Mouse (Mus musculus) c-Kit-positive CD71-positive TER-119-positive erythroid progenitor cells, embryonic 14.5 days (primary cell): Measurements from ENCODE around the gene Slc44a4.

ENCODE experiments used
- DNase-seq: peaks from one replicate; pipeline ENCODE4 v3.0.0-alpha.2; 2013; ENCODE audit warnings: low spot score

Slc44a4 gene

DNA sequence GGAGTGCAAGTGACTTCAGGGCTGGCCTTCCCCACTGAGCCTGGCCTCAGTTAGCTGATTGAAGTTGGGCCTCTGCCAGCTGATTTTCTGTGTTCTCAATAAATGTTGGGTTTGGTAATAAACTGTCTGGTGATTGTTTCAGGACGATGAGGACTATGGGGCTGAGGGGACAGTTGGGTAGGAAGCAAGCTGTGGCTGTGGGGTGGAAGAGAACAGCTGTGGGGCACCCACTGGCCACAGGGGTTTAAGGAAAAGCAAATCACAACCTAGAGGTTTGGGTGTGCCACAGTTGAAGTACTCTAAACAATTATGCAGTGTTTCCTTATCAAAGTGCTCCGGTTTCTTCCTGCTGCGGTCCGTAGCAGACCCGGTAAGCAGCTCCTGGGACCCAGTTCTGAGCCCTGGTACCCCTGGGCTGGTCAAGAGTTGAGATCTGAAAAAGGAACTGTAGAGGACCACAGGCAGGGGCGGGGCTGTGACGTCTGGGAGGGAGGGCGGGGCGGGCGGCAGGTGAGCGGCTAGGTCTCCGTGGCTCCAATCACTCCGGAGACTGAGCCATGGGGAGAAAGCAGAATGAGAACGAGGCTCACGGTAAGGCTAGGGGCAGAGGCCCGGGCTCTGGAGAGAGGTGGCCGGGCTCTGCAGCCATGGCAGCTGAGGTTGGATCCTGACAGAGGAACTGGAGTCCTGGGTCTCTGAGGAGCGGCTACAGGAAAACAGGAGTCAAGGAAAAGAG, at the start of gene Slc44a4:
Gene Slc44a4, plus strand, starts transcription at position 537 of the 736 bp plus-strand sequence.
- DNase-seq: no peak

DNA sequence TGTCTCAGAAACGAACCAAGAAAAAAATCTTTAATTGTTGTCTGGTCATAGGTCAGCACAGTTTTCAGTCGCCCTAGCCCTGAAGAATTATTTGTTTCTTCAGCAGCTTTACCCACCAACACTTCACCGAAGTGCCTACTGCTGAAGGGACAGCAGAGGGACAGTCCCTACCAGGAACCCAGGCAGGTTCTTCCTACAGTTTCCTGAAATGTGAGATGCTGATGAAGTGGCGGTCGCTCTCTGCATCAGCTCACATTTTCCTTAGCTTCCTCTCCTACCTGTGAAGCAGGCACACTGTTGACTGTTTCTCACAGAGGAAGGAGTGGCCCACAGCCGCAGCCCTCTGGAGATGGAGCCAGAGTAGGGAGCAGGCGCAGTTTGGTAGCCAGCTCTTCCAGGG, 48.3 kb upstream of the Slc44a4 start:
- no peak for DNase-seq

DNA sequence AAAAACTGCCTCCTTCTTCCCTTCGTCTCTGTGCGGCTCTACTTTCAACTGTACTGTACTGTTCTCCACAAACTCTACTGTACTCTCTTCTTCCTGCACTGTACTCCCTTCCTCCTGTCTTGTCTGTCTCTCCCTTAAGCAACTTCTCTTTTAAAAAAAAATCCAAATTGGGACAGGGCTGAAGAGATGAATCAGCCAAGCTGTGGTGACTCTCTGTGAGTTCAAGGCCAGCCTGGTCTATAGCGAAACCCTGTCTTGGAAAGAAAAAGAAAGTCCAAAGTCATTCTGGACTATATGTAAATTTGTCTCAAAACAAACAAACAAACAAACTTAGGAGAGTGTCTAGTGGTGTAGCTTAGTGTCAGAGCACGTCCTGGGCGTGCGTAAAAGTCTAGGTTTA, 39.9 kb upstream of the Slc44a4 start:
- no peak for DNase-seq

DNA sequence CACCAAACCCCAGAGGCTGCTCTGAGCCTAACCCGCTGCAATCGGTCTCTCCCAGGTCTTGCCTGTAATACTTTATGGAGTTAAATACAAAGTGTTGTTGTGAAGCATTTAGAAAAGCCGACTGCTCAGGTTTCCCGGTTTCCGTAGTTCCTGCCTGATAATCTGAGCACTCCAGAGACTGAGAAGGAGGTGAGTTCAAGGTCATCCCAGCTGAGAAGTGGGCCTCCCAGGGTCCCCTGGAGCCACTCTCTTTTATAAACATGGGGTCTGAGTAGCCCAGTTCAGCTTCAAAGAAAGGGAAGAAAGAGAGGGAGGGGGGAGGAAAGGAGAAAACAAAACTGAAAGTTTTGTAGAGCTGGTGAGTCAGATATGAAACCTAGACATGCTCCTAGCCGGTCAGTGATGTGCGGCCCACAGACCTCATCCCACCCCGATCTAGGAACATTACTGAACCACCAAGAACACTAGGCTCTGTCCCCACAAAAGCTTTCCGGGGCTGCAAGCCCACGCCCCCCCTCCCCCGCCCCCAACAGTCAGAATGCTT, 34.9 kb upstream of the Slc44a4 start, which contains the start of gene Zbtb12:
Gene Zbtb12, plus strand, starts transcription at position 148 of the 544 bp plus-strand sequence.
- DNase-seq: no peak

DNA sequence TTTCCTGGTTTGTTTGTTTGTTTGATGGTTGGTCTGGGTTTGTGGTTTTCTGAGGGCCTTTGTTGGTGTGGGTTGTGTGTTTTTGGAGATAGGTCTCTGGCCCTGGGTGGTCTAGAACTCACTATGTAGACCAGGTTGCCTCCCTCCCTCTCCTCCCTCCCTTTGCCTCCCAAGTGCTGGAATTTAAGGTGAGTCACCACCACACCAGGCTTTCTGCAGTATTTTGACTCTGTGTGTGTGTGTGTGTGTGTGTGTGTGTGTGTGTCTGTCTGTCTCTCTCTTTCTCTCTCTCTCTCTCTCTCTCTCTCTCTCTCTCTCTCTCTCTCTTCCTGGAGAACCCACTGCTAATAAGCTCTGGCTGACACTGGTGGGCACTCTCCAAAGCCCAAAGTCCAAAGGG, 33.1 kb upstream of the Slc44a4 start:
- no peak for DNase-seq

DNA sequence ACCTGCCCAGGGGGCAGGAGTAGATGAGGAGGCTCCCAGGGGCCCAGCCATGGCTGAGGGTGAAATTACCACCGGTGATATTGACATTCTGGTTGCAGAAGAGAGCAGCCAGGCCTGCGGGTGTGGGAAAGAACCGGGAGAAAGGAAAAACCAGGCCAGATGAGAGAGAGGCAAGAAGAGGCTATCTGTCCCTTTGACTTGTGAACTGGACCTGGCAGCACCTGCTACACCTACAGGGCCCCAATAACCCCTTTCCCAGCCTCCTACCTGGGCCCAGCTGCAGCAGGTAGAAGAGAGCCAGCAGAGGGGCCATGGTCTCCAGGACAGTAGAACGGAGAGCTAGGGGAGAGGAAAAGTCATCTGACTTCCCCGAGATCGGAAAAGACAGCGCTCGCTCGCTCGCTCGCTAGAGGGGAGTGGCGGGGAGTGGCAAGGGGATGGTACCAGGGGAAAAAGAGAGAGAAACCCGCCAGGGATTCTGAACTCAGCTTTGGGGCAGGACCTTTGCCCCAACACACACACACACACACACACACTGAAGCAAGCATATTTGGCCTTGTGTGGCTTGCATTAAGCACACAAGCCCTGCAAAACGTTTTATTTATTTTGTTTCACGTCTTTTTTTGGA, 32.5 kb upstream of the Slc44a4 start, which contains the start of gene Gm20547:
Gene Gm20547, minus strand, starts transcription at position 360 of the 628 bp plus-strand sequence.
- DNase-seq: no peak

DNA sequence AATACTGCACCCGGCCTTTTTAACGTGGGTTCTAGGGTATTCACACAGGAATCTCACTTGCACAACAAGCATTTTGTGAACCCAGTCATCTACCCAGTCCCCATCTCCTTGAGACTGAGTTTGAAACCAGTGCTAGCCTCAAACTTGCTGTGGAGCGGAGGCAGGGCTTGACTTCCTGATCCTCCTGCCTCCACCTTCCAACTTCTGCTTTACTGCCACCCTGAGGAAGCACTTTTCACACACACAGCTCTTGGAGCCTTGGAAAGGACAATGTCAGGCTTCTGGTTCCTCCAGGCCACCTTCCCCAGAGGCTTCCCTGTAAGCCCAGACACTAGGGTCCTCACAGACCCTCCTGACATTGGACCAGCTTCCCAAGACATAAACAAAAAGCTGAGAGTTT, 30.9 kb upstream of the Slc44a4 start:
- no peak for DNase-seq

DNA sequence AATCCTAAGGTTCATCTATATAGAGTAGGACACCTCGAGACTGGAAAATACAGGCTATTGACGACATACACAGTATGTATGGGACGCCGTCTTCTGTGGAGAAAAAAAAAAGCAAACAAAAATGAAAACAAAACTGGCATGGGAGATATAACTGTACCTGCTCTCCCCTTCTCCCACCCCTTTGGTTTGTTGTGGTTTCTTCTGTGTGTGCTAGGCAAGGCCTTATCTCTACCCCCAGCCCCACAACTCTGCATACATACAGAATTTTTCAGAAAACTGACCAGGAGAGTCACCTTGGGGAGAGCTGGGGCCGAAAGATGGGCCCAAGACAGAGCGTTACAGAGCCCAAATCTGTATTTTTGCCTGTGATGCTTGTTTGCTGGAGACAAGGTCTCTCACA, 29.6 kb upstream of the Slc44a4 start:
- DNase-seq: no peak

DNA sequence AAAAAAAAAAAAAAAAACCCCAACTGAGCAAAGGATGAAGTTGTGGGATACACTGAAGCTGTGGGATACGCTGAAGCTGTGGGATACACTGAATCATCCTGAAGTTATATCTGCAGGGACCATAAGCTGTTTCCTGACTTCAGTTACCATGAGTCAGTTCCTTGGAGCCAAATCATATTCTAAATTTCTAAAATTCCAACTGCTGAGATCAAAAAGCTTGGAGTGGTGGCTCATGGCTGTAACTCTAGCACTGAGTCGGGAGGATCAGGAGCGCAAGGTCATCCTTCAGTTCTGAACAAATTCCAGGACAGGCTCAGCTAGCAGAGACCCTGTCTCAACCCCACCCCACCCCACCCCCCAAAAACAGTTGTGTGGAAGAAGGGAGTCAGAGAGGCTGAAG, 28.7 kb upstream of the Slc44a4 start:
- DNase-seq: no peak

DNA sequence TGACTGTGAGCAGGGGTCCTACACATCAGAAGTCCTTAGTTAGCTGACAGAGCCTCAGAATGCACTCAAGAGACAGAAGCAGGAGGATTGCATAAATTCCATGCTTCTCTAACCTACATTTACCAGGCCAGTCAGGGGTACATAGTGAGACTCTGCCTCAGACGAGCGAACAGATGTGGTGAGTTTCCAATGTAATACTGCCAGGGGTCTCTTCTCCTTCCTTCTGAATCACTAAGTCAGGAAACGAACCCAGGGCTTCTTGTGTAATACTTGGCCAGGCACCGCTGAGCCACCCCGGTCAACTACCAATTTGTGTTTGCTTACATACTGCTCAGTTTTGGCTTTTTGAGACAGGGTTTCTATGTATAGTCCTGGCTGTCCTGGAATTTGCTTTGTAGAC, 26.3 kb upstream of the Slc44a4 start:
- DNase-seq: no peak

DNA sequence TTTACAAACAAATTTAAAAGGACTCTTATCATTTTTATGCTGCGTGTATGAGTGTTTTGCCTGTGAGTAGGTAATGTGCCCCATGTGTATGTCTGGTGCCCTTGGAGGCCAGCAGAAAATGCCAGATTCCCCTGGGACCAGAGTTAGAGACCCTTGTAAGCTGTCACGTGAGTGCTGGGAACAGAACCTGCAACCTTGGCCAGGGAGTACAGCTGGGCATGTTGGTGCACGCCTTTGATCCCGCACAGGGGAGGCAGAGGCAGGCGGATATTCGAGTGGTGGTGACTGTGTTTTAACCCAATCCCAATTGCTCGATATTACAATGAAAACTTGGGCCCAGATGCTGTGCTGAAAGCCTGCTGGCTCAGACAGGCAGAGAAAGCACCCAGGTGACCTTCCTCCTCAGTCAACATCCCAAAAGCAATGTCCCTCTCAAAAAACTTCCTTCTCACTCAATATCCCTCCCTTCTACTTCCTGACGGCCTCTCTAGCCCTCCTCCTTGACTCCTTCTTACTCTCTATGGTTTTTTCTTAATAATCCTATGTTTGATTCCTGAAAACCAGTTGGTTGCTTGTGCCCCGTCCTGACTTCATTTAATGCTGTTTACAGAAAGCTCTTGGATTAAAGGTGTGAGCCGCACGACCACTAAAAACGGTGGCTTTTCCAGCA, 24.1 kb upstream of the Slc44a4 start:
- no peak for DNase-seq

DNA sequence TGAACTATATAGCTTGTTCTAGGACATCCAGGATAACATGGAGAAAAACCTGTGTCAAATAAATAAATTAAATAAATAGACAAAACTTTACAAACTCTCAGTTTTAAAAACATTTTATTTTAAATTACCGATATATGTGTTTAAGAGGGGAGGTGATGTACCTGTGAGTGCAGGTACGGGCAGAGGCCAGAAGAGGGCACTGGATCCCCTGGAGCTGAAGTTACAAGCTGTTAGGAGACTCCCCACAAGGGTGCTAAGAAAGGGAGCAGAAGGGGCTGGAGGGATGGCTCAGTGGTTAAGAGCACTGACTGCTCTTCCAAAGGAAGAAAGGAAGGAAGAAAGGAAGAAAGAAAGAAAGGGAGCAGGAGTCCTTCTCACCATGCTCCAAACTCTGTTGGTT, 22.9 kb upstream of the Slc44a4 start:
- DNase-seq: no peak

DNA sequence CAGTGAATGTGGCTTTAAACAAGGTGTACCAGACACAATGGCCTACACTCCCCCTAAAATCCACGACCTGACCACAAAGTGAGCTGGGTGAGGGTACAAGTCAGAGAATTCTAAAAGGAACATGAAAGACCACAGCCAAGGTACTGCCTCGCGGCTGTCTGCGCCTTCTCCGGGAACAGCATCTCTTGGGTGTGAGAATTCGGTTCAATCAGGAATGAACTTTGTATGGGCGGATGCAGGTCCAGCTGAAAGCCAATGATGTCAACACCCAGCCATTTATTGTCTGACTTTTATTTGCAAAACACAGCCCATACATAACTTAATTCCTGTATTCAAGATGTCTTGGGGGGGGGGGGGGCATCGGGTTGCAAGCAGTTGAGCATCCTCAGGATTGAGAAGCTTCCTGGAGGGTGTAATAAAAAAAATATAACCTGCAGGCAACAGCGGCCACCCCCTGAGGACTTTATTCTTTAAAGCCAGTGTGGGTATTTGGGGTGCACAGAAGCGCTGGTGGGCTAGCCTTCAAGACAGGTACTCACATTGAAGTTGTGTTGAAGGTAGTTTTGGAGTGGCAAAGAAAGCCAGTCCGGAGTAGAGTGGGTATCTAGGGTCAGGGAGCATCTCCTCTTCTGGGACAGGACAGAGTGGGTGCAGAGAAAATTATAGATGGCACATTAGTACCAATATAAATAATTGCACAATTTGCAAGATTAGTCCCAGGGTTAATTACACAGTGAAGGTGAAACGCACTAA, 21.0 kb upstream of the Slc44a4 start:
- DNase-seq: no peak

DNA sequence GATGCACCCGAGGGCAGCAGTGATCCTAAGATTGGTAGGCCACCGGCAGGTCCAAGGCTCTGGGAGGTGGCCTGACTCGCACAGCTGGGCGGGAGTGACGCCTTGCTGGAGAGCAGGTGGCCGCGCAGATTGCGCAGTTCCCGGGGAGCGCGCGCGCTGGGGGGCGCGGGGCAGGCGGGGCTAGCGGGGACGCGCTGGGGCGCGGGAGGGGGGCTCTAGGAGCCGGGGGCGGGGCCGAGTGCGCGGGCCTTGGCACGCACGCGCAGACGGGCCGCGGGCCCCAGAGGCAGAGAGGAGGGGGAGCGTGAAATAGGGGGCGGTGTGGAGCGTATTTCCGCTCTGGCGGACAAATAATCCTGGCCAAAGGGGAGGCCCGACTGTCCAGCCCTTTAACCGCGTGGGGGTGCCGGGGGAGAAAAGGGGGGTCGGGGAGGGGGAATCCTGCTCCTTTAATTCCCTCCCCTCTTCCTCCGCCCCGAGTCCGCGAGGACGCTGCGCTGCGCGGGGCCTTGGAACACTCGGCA, 20.1 kb upstream of the Slc44a4 start:
- peak; percentile 81 for DNase-seq

DNA sequence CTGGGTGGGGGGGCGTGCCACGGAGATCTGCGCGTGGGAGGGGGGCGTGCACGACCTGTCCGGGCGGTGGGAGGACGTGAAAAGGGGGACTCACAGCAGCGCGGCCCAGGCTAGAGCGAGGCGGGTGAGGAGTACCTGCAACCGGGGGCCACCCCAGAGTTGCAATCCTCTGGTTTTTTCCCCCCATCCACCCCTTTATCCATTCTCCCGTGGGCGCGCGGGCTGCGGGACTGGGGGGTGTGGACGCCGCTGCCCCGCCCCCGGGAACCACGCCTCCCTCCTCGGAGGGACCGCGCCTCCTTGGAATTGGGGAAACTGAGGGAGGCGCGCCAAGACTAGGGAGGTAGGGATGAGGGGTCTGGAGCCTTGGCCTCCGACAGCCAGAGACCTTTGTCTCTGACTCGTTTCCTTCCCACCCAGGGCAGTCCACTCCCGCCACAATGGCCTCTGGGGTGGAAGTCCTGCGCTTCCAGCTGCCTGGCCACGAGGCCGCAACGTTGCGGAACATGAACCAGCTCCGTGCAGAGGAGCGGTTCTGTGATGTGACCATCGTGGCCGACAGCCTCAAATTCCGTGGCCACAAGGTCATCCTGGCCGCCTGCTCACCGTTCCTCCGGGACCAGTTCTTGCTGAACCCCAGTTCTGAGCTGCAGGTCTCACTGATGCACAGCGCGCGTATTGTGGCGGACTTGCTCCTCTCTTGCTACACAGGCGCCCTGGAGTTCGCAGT, 19.3 kb upstream of the Slc44a4 start:
- DNase-seq: no peak

DNA sequence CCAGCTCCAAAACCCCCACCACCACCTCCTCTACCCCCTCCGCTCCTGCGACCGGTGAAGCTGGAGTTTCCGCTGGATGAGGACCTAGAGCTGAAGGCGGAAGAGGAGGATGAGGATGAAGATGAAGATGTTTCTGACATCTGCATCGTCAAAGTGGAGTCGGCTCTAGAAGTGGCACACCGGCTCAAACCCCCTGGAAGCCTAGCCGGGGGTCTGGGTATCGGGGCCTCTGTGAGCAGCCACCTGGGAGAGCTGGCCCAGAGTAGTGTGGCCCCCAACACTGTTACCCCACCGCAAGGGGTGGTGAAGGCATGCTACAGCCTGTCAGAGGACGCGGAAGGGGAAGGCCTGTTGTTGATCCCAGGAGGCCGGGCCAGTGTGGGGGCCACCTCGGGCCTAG, 18.5 kb upstream of the Slc44a4 start:
- DNase-seq: no peak

DNA sequence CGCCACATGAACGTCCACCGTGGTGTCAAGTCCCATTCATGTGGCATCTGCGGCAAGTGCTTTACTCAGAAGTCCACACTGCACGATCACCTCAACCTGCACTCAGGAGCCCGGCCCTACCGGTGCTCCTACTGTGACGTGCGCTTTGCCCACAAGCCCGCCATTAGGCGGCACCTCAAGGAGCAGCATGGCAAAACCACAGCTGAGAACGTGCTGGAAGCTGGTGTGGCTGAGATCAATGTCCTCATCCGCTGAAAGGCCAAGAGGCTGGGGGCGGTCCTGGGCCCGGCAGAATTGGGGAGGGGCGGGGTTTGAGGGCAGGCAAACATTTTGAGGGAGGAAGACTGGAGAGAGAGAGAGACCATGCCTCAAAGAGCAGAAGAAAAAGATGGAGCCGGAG, 17.9 kb upstream of the Slc44a4 start:
- DNase-seq: no peak

DNA sequence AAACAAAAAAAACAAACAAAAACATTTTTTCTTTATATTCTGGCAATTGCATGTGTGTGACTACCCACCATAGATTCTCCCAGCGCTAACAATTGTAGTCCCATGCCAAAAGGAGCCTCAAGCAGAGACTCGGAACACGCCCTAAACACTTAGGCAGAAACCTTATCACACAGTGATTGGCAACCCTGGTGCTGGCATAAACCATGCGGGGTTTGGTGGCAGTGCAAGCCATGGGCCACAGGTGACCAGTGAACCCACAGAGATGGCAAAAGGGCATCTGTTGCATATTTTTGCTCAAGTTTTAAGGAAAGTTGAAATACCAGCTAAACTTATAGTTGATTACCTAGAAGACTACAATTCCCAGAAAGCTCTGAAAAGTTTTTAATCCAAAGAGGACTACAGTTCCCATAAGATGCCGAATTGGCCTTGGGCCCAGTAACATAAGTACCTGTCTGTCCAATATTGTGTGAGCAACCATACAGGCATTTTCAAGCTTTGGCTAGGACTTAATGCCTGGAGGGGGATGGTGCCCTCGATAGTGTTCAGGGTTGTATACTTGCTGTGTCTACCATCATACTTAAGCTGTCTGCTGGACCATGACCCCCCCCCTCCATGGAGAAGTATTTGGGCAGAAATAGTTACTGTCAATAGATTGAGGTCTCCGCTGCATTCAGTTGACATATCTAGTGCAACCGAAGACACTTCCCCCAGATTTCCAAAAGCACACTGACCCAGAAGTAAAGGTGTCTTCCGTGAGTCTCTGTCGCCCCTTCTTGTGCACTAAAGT, 16.7 kb upstream of the Slc44a4 start:
- DNase-seq: no peak

DNA sequence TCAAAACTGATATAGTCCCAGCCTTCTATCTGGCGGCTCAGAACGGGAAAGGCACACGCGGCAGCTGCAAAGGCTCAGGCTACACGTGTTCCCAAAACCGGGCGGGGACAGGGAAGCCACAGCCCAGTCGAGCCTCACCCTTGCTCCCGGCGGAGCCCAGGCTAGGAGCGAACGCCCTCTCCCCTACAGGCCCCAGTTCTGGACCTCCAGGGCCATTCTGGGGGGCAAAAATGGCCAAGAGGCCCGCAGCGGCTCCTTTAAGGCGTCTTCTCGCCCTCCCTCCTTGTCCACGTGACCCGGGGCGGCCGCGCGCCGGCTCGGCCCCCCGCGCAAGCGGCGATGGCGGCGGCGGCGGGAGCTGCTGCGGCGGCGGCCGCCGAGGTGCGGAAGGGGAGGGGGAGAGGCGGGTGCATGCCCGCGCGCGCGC, 16.1 kb upstream of the Slc44a4 start, which contains the start of the genes C2 and Ehmt2:
Gene C2, minus strand, starts transcription at position 106 of the 427 bp plus-strand sequence.
Gene Ehmt2, plus strand, starts transcription at position 310 of the 427 bp plus-strand sequence.
- peak; percentile 63 for DNase-seq

DNA sequence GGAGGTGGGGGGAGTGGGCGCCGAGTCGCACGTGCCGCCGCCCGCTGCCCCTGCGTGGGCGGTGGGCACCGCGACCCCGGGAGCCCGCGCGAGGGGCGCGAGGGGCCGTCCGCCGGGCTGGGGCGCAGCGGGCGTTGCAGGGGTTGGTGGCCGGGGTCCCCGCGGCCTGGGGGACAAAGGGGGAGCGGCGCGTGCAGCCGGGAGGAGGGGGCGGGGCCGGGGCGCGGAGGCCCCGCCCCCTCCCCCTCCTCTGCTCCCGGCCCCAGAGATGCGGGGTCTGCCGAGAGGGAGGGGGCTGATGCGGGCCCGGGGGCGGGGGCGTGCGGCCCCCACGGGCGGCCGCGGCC, 15.6 kb upstream of the Slc44a4 start:
- DNase-seq: no peak
